Mouse (Mus musculus) spleen, postnatal 4 days (tissue): ENCODE data around the gene Abca7.
A peak's percentile ranks its signal among the peaks of the same experiment; 100 is the strongest.
"Not testable (repeated sequence)": the region's sequence is repeated elsewhere in the genome, so short reads cannot be mapped to it uniquely, and the experiment has no call there.

Source experiments
- DNase-seq, 2 experiments: peaks; one replicate each; pipeline ENCODE4 v3.0.0; 2022; ENCODE audit warnings: low spot score in 2 of 2

The Abca7 gene

DNA sequence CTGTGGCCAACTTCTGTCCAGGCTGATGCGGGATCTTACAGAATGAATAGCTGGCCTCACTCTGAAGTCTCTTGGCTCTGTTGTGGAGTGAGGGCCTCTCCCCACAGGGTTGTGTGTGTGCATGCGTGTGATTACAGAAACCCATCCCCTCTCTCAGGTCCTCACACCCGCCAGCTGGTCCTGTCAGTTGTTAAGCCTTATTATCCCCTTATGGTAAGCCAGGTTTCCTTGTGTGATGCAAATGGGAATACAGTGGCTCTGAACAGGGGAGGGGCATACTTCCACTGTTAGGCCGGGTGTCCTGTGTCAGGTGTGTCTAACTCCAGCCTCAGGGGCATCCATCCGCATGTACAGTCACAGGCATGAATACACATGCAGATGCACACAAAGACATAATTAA is 49.5 kb downstream of the Abca7 start:
- DNase-seq: no peak

DNA sequence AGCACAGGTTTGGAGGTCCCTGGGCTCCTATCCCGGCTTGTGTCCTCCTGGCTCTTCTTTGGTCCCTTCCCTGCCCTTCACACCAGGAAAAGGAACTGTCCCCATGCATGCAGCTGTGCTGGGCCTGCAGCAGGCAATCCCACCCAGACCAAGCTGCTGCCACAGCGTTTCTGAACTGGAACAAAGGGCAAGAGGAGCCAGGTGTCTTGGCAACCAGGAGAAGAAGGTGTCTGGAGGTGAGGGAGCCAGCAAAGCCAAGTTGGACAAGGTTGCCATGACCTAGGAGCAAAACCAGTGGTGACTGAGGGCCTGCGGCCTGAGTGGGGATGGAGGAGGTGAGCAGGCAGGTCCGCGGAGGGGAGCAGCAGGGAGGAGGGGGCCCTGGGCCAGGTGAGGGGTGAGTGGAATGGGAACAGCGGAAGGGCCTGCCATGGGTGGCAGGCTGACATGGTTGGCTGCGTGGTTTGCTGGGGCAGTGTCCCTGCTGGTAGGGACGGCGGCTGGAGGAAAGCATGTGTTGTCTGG is 50.8 kb downstream of the Abca7 start, which contains the start of gene Gpx4:
Gene Gpx4, plus strand, starts transcription at position 126 of the 525 bp plus-strand sequence.
- DNase-seq: no peak

DNA sequence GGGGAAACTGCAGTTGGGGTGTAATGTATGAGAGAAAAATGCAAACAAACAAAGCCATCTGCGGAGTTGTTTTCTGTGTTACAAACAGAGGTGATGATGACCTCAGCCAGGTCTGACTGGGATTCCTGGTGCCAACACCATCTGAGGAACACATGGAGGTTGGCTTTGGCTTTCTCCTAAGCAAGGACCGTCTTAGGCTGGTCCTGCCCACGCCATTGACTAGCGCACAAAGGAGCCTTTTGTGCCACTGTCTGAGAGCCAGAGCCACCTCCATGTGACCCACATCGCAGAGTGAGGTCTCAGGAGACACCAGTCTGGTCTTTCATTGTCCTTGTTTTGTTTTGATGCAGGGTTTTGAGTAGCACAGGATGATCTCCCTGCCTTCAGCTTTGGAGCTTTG is 52.1 kb downstream of the Abca7 start:
- no peak for DNase-seq

DNA sequence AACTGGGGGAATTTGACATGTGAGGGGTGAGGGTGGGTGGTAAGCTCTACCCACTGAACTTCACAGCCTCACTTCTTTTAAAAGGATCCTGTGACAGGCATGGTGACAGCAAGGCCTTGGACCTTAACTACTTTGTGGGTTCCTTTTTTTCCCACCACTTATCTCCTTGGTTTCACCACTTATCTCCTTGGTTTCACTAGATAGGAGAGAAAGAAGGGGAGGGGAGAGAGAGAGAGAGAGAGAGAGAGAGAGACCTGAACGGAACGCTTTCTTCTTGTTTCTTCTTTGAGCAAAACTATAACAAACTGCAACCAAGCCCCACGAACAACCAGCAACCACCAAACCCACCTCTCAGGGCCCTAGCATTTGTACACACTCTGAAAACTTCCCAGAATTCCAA is 52.5 kb downstream of the Abca7 start:
- DNase-seq: no peak

DNA sequence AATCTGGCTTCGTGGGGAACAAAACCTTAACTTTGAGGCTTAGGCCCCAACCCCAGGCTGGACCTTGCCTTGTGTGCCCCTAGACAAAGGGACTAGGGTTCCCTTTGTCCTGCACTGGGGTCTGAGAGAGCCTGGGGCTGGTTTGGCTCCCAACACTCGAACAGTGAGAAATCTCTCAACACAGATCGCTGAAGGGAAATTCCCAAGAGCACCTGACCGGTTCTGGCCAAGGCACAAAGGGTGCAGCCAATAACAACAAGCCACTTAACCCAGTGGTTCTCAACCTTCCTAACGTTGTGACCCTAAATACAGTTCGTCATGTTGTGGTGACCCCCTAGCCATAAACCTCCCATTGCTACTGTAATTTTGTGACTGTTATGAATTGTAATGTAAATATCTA is 54.0 kb downstream of the Abca7 start:
- no peak for DNase-seq

DNA sequence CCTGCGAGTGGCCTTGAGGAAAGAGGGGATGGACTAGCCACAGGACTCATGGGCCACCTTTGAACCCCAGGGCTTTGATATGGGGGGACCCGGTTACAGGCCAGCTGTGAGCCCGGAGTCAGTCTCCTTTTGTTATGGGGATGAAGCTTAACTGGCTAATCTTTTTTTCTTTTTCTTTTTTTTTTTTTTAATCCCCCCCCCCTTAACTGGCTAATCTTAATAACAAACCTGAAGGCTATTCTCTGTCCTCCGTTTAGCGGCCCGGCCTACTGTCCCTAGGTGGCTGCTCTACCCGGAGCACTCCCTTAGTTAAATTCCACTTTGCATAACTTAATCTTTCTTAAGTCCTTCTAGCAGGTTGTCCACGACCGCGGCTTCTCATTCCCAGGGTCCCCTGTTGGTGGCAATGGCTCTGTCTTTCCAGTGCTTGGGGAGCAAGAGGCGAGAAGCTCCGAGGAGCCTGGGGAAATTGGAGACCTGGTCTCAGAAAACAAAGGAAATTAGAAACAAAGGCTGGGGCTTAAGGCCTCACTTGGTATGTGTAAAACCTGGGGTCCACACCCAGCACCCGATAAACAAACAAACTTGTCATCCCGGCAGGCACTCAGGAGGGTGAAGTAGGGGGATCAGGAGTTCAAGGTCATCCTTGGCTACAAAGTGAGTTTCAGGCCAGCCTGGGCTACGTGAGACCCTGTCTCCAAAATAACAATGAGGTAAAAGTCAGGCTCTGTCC is 54.8 kb downstream of the Abca7 start:
- no peak for DNase-seq

DNA sequence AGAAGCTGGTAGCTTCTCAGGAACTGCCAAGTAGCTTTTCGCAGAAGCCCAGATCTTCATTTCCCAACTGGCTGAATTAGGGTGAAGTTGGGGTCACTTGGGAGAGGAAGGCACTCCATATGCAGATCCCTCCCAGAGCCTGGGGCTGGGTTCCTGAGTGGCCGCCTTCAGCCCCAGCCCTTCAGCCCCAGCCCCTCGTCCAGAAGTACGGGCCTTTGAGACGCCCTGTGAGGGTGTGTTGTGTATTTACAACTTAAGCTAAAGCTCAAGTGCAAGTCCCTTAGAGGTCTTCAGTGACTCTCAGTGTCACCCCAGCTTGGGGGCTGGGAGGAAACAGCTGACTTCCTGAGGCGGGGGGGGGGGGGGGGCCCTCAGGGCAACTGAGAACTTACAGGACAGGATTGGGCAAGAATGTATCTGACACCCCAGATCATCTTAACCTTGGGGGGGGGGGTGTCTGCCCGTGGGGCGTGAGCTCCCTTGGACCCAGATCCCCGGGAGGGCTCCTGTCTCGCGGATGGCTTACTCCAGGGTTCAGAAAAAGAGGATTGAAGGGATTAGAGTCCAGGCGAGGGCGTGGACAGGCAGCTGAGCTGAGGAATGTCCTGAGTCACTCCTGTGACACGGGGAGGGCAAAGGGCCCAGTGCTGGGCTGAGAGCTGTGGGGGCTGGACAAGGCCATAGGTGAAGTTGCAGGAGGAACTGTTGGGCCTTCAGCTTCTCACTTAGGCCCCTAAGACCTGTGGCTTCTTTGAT is 55.5 kb downstream of the Abca7 start:
- no peak for DNase-seq

DNA sequence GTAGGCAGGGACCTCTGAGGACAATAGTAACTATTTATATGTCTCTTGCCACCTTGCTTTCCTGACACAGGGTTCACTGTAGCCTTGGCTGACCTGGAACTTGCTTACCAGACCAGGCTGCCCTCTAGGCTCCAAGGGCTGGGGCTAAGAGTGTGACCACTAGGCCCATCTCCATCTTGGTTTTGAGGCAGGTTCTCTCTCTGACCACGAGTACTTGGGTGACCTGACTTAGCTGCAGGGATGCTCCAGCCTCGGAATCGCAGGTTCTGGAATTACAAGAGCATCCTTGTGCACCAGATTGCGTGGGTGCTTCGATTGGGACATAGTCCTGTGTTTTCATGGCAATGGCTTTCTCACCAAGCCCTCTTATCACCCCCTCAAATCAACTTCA is 56.1 kb downstream of the Abca7 start:
- DNase-seq: no peak

DNA sequence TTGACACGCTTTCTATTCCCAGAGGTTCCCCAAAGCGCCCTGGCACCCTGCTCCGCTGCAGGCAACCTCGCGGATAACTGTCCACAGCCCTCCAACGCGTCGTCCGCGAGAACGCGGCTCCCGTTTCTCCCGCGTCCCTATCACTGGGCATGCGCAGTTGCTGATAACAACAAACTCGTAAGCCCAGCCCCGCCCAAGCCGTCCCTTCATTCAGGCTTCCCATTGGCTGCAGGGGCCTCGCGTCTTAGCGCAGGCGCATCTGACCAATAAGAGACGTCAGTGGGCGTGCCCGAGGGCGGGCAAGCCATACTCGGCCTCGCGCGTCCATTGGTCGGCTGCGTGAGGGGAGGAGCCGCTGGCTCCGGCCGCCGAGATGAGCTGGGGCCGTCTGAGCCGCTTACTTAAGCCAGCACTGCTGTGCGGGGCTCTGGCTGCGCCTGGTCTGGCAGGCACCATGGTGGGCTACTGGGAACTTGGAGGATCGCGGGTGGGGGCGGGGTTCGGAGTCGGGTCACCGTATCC is 57.0 kb downstream of the Abca7 start:
- peak; percentile 99 to 100 for DNase-seq

DNA sequence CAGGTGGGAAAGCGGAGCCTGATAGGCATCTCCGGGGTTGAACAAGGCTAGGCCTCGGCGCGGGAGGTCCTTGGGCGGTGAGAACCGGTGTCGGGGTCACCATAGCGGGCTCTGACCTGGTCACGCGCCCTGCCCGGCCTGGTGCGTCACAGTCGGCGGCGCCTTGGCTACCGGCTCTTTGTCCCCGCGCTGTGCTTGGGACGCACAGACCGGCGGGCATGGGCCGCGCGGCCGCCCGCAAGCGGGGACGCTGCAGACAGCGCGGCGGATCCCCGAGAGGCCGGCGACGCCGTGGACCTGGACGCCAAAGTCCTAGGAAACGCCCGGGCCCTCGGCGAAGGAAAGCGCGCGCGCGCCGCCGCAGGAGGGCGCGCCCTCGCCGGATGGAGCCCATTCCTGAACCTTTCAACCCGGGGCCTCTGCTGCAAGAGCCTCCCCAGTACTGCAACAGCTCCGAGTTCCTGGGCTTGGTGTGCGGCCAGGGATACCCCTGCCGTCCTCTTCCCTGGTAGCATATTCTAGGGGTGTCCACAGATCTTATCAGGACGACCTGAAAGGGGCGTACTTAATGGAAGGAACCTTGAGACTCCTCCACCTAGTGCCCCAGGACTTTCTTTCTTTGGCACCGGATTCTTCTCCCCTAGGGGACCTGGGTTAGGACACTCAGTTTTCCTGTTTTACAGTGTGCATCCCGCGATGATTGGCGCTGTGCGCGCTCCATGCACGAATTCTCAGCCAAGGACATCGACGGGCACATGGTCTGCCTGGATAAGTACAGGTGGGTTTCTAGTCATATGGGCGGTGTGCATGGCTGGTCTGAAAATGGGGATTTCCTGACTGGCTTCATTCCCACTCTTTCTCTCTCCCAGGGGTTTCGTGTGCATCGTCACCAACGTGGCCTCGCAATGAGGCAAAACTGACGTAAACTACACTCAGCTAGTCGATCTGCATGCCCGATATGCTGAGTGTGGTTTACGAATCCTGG is 57.8 kb downstream of the Abca7 start:
- peak; percentile 78 to 90 for DNase-seq

DNA sequence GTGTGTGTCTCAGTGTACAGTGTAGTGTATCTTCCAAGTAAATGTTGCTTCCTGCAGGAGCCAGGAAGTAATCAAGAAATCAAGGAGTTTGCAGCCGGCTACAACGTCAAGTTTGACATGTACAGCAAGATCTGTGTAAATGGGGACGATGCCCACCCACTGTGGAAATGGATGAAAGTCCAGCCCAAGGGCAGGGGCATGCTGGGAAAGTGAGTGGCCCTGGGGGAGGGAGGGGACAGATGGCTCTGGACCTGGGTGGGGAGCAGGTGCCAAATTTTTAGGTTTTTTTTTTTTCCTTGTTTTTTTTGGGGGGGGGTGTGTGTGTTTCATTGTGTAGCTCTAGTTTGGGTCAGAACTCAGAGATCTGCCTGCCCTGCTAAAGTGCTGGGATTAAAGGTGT is 58.6 kb downstream of the Abca7 start:
- DNase-seq: not testable (repeated sequence)

DNA sequence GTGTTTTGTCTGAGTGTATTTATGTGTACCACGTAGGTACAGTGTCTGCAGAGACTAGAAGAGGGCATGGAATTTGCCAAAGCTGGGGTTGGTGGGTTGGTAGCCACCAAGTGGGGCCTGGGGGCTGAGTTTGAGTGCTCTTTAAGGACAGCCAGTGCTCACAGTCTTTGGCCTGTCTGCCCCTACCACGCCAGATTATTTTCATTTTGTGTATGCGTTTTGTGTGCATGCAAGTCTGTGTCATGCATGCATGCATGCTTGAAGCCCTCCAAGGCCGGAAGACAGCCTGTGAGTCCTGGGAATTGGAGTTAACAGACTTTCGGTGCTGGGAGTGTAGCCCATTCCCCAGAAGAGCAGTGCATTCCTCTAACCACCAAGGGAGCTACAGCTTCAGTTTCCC is 59.1 kb downstream of the Abca7 start:
- DNase-seq: no peak

DNA sequence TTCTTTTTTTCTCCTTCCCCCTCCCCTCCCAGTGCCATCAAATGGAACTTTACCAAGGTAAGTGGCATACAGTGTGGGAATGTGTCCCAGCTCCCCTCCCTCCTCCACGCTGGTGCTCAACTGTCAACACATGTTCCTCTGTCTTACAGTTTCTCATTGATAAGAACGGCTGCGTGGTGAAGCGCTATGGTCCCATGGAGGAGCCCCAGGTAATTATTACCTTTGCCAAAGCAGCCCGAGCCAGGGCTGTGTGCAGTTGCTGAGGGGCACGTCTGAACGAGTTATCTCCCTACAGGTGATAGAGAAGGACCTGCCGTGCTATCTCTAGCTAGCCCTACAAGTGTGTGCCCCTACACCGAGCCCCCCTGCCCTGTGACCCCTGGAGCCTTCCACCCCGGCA is 59.6 kb downstream of the Abca7 start:
- no peak for DNase-seq

DNA sequence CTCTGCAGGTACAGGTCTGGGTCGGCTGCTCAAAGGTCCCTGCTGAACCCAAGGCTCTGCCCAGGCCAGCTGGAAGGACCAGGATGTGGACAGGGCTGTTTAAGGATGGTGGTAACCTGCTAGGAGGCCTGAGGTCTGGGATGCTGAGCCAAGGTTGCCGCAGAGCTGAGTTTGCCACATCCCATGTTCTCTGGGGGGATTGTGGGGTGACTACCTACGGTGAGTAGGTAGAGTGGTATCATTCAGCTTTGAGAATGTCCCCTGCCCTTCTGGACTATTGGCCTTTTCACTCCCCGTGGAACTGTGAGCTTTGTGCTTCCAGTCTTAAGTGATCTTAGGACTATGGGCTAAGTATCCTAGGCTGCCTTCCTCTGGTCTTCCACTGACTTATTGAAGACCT is 60.2 kb downstream of the Abca7 start:
- no peak for DNase-seq

DNA sequence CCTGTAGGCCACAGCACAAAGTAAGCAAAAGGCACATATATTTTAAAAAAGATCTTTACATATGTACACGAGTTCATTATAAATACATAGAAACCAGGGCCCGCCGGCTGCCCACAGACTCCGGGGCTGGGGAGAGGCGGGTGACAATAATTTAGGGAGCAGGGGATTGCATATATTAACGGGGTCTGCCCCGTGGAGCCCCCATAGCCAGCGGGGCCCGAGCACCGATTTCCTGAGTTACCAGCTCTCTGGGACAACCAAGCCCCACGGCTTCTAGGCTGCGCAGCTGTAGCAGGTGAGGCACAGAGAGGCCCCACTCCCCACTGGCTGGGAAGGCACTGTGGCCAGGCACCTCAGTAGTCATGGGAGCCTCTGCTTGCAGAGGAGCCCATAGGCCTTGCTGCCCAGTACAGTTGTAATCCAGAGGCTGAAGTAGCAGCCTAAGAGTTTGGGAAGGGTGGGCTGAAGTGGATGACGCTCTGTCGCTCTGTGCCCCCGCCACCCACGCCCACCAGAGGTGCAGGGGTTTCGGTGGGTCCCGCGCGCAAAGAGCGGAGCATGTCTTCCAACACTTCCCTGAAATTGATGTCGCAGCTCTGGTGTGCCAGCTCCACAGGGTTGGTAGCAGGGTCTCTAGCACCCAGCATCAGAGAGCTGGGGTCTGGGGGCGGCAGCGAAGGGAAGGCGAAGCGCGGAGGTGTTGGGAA is 60.8 kb downstream of the Abca7 start:
- no peak for DNase-seq

DNA sequence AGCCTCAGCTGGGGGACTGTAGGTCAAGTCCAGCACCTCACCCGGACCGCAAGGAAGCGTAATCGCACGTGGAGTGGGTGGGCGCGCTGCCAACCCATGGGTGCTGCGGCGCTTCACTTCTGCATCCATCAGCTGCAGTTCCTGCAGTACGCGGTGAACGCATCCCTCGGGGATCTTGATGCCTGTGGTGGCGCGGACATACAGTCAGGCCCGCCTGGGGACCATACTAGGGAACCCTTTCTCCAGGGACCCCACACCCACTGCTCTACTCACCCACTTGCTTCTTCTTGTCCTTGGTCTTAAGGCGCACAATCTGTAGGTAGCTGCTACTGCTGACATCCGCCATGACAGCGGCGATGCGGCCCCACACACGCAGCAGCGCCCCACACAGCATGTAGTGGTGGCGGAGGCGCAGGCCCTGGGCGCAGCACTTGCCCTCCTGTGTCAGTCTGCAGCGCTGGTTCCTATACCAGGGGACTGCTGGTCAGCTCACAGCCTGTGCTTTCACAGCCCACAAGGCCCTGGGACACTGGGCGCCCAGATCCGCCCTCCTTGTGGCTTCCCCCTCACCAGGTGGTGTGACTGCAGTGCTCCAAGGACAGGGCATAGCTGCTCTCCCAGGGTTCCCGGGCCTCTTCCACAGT is 61.5 kb downstream of the Abca7 start:
- no peak for DNase-seq

DNA sequence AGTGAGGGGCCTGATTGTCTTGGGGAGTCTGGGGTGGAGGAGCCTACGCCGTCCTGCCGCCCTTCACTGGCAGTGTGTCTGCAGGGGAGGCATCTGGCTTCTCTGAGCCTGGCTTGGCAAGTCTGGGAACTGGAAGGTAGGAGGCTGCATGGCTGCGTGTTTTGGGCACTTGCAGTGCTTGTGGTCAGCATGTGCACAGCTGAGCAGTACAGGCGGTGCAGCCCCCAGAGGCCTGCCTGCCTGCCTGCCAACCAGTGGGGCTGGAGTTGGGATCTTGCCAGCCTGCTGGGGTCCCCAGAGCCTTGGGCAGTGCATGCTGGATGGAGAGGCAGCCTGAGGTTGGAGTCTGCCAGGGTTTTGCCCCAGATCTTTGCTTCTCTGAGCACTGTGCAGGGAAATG is 66.8 kb downstream of the Abca7 start:
- no peak for DNase-seq

DNA sequence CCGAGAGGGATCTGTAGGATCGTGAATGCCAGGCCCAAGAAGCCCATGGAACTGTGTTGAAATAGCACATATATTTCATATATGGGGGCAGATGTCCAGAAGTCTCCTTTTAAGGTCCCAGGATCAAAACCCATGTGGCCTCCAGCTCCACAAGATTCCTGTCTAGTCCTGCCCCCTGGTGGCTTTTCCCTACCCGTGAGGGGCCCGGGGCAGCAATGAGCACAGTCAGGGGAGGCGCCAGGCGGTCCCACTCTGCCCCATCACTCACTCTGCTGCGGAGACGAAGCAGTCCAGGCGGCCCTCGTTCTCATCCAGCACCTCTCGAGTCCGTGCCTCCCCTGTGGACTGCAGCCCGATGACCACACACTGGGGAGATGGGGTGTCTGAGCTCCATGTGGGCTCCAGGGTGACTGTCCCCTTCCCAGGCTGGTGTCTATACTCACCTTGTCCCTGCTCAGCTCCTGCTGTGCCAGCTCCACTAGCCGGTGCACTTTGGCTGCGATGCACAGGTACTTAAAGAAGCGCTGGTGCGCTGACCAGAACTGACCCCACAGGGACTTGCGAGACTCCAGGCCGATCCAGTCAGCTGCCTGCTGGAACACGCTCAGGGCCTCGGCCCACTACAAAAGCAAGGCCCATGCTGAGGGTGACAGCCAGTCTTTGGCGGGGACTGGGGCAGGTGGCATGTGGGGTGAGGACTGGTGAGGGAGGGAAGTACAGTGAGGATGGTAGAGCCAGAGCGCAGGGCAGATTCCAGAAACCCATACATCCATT is 67.8 kb downstream of the Abca7 start:
- no peak for DNase-seq
